Mouse (Mus musculus) small intestine, adult 2 months (tissue): ENCODE measurements around the gene Tbl2. TPM values are rescaled to one million over a fixed set of nuclear protein-coding genes. Genes with fewer than 3 reads are reported as not detected.

Source experiments
- H3K27ac ChIP-seq: fragments of 200-500 bp; 2 replicates; pipeline ENCODE4 v1.5.1; 2012; ENCODE audit warnings: low read depth, low read length, control low read depth, inconsistent platforms; ENCODE audit not compliant: insufficient read depth
- H3K27me3 ChIP-seq: fragments of 200-500 bp; 2 replicates; pipeline ENCODE4 v1.6.1; 2012; ENCODE audit warnings: mild to moderate bottlenecking, moderate library complexity, low read length, inconsistent platforms; ENCODE audit not compliant: control insufficient read depth, insufficient read depth
- H3K36me3 ChIP-seq: fragments of 200-500 bp; 2 replicates; pipeline ENCODE4 v1.6.1; 2012; ENCODE audit warnings: mild to moderate bottlenecking, low read length, control low read depth, inconsistent platforms; ENCODE audit not compliant: control insufficient read depth, insufficient read depth
- H3K4me1 ChIP-seq: fragments of 200-500 bp; 2 replicates; pipeline ENCODE4 v1.6.1; 2012; ENCODE audit warnings: low read length, inconsistent platforms, mixed read lengths; ENCODE audit not compliant: control insufficient read depth, insufficient read depth, insufficient read length
- H3K4me3 ChIP-seq: fragments of 200-500 bp; 2 replicates; pipeline ENCODE4 v1.5.1; 2012; ENCODE audit warnings: low read depth, mild to moderate bottlenecking, control low read depth, inconsistent platforms, low read length, moderate library complexity
- CTCF ChIP-seq: fragments of 200-500 bp; IDR thresholded peaks from 2 replicates; pipeline ENCODE4 v1.5.1; 2012; ENCODE audit warnings: low read depth, mild to moderate bottlenecking, control low read depth, inconsistent platforms, low read length, moderate library complexity, mixed read lengths; ENCODE audit not compliant: insufficient replicate concordance, insufficient read length; ENCODE audit errors: extremely low read depth
- POLR2A ChIP-seq: fragments of 200-500 bp; IDR thresholded peaks from 2 replicates; pipeline ENCODE4 v1.6.1; 2012; ENCODE audit warnings: low read depth, mild to moderate bottlenecking, control low read depth, inconsistent platforms, low read length, moderate library complexity
- WGBS: fragments of 180-500 bp; shearing (Covaris S2); methylation state at CpG from one replicate; pipeline ENCODE4 v1.1.7; 2018; 5-methylcytosine and 5-hydroxymethylcytosine counted together
- polyA plus RNA-seq: library from polyadenylated mRNA; depleted of rRNA; stranded (reverse); fragments of >200 nt; gene quantifications from 2 replicates; pipeline ENCODE4 v1.2.3, GENCODE M21; 2012

Tbl2 gene
- polyA plus RNA-seq, 1 experiment = 5.3 TPM

DNA sequence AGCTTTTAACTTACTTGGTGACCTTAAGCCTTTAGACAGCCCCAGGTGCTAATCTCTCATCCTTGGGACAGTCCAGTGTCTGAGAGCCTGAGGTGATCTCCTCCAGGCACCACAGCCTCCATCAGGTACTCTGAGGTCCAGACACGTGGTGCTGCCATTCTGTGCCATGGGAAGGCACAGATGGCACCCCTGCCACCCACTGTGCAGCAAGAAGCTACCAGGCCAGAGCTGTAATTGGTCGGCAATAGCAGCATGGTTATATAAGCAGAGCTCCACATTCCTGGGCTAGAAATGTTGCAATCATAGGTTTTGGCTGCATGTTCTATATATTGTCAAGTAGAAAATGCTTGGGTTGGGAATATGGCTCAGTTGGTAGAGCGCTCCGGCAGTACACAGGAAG lies 29.5 kb downstream of the Tbl2 start:
- 85% methylated on average over 4 of the region's 4 CpGs for WGBS
- H3K36me3 ChIP-seq = peaks cover 64% of the 10 kb centered on the region
- TF ChIP-seq POLR2A (no peak), CTCF (no peak)
- no peak overlapping the region for H3K27ac ChIP-seq
- H3K27me3 ChIP-seq = no peaks in the 10 kb centered on the region
- H3K4me1 ChIP-seq = no peaks in the 10 kb centered on the region
- H3K4me3 ChIP-seq = no peak overlapping the region

DNA sequence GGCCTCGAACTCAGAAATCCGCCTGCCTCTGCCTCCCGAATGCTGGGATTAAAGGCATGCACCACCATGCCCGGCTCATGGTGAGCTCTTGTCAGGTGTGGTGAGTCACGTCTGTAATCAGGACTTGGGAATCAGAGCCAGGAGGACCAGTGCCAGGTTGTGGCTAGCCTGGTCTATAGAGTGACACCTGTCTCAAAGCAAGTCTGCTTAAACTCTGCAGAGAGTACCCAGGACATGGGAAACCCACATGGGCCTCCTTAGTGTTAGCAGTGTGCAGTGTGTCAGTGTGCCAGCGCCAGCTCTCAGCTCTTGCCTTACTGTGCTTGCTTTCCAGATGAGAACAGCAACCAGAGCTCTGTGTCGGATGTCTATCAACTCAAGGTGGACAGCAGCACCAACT lies 30.2 kb downstream of the Tbl2 start:
- no peaks in the 10 kb centered on the region for H3K27me3 ChIP-seq
- H3K4me3 ChIP-seq = no peak overlapping the region
- H3K27ac ChIP-seq = no peak overlapping the region
- TF ChIP-seq POLR2A = no peak
- 86% methylated on average over 7 of the region's 7 CpGs for WGBS
- no peaks in the 10 kb centered on the region for H3K4me1 ChIP-seq
- peaks cover 59% of the 10 kb centered on the region for H3K36me3 ChIP-seq

DNA sequence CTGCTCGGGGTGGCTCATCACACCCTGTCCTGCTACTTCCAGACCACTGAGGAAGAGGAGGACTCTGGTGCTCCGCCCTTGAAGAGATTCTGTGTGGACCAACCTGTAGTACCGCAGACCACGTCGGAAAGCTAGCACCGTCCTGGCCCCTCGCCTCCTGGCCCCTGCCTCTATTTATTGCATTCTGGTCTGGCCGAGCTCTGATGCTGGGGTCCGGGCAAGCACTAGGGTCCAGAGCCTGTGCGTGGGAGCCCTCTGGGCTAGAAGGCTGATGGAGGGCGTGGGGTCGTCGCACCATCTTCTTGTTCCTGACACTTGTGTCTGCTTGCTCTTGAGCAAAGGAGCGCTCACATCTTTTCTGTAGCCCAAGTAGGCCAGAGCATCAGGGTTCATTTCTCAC lies 31.3 kb downstream of the Tbl2 start:
- WGBS = 94% methylated on average over 14 of the region's 14 CpGs
- no peak for TF ChIP-seq POLR2A
- TF ChIP-seq CTCF = no peak
- peaks cover 54% of the 10 kb centered on the region for H3K36me3 ChIP-seq

DNA sequence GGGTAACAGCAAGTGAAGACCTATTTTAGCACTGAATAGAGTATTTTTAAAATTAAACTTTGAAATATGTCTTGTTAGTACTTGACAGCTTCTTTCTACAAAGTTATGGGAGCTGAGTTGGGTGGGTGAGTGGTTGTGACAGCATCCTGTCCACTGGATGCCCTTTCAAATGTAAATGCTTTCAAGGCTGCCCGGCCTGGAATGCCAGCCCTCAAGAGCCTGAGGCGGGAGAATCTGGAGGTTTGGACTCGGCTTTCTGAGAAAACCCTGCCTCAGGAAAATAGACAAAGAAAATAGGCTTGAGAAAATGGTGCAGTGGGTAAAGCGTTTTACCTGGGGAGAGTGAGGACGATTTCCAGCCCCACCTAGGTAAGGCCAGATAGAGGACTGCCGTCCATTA lies 32.3 kb downstream of the Tbl2 start:
- Histone ChIP-seq H3K4me3 (no peak overlapping the region), H3K27me3 (no peaks in the 10 kb centered on the region), H3K4me1 (peaks cover 1% of the 10 kb centered on the region; the same call in 1 of the 2 replicates), H3K36me3 (peaks cover 51% of the 10 kb centered on the region), H3K27ac (no peak overlapping the region)
- no peak for TF ChIP-seq CTCF
- TF ChIP-seq POLR2A = no peak
- 94% methylated on average over 6 of the region's 6 CpGs for WGBS

More for the DNA sequence above, 31.3 kb downstream of the Tbl2 start:
- Histone ChIP-seq H3K4me3 (no peak overlapping the region), H3K27ac (no peak overlapping the region), H3K4me1 (peaks cover 1% of the 10 kb centered on the region; the same call in 1 of the 2 replicates), H3K27me3 (no peaks in the 10 kb centered on the region)

DNA sequence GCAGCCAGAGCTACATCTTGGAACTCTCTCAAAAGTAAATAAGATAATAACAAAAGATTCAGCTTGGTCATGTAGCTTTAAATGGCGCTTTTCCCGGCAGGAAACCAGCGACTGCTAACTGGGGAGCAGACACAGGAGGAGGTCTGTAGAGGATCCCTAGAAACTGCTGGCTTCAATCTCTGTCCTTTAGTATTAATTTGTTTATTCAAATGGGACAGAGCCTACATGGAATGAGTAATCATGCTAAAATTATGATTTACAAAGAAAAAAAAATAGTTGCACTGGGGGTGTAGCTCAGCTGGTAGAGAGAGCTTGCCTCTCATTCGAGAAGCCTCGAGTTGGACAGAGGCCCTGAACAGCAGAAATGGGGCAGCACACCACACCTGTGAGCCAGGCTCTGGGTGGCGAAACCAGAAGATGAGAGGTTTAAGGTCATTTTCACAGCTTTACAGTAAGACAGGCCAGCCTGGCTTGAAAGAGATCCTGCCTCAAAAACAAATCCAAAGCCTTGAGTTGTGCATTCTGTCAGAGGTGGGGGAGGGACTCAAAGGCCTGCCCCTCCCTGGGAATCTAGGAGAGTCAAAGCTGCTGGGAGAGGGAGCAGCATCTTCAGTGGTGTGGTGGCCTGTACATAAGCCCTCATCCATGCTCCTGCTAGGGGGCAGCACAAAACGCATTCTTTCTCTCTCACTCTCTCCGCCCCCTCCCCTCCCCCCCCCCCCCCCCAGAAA lies 33.8 kb downstream of the Tbl2 start:
- 35% methylated on average over 8 of the region's 8 CpGs for WGBS
- TF ChIP-seq POLR2A = no peak
- no peak for TF ChIP-seq CTCF
- peaks cover 38% of the 10 kb centered on the region for H3K36me3 ChIP-seq
- peak overlapping the region; percentile 54 for H3K27ac ChIP-seq
- H3K27me3 ChIP-seq = no peaks in the 10 kb centered on the region
- no peak overlapping the region for H3K4me3 ChIP-seq
- H3K4me1 ChIP-seq = peaks cover 1% of the 10 kb centered on the region; the same call in 1 of the 2 replicates

DNA sequence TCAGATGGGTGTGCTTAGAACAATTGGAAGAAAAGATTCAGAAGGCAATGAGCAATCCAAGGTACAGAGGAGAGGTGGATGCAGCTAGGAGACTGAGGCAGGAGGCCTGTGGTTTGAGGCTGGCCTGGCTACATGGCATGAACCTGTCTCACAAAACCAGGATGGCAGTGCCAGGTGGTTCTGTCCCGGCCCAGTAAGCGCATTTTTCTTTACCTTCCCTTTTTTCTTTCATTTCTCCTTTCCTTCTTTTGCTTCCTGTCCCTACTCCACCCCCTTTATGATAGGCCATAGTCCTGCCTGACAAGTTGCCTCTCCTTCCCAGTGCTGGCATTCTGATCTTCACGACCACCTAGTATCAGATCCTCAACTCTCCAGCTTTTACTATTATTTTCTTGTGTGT lies 35.6 kb downstream of the Tbl2 start:
- peaks cover 23% of the 10 kb centered on the region for H3K36me3 ChIP-seq
- H3K27ac ChIP-seq = peak overlapping the region; percentile 18; the same call in 1 of the 2 replicates
- peaks cover 8% of the 10 kb centered on the region for H3K4me1 ChIP-seq
- WGBS = 53% methylated on average over 3 of the region's 3 CpGs
- no peak for TF ChIP-seq CTCF
- no peak for TF ChIP-seq POLR2A
- no peak overlapping the region for H3K4me3 ChIP-seq
- no peaks in the 10 kb centered on the region for H3K27me3 ChIP-seq

DNA sequence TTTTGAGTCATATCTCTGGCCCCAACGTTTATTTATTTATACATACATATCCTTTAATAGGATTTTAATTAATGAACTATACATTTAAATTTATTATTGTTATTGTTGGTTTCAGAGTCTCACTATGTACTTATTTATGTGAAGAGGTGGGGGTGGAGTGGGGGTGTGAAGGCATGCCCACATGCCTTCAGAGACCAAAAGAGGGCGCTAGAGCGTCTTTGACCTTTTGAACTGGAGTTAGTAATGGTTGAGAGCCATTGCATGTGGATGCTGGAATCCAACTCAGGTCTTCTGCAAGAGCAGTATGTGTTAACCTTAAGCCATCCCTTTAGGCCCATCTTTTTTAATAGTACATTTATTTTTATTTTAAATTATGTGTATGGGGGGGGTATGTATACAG lies 36.1 kb downstream of the Tbl2 start:
- no peak overlapping the region for H3K4me3 ChIP-seq
- no peaks in the 10 kb centered on the region for H3K27me3 ChIP-seq
- peak; percentile 29; the same call in 1 of the 2 replicates for TF ChIP-seq CTCF
- TF ChIP-seq POLR2A = no peak
- H3K4me1 ChIP-seq = peaks cover 8% of the 10 kb centered on the region
- peaks cover 18% of the 10 kb centered on the region for H3K36me3 ChIP-seq
- H3K27ac ChIP-seq = no peak overlapping the region
- WGBS = 37% methylated on average over 3 of the region's 3 CpGs

DNA sequence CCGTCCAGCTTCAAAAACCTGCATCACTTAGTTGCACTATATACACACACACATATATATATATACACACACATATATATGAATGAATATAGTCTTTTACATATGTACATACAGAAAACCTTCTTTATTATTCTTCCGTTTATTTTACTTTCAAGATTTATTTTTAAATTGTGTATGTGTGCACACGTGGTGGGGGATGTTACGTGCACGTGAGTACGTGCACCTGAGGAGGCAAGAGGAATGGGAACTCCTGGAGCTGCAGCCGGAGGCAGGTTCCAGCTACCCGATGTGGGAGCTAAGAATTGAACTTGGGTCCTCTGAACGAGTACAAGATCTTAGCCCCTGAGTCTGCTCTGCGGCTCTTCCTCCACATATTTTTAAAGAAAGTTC lies 36.8 kb downstream of the Tbl2 start:
- TF ChIP-seq POLR2A = no peak
- TF ChIP-seq CTCF = no peak
- 18% methylated on average over 10 of the region's 10 CpGs for WGBS
- H3K27ac ChIP-seq = peak overlapping the region; percentile 95

More for the DNA sequence above, 36.8 kb downstream of the Tbl2 start:
- Histone ChIP-seq H3K36me3 (peaks cover 13% of the 10 kb centered on the region), H3K27me3 (no peaks in the 10 kb centered on the region), H3K4me1 (peaks cover 8% of the 10 kb centered on the region), H3K4me3 (peak overlapping the region; percentile 67)
